Mouse (Mus musculus): ENCODE results near the gene Olfr1441. TPM values are rescaled to one million over a fixed set of nuclear protein-coding genes. Genes with fewer than 3 reads are reported as not detected.

Gene Olfr1441
- polyA plus RNA-seq, 1 experiment from 2014 or later: not detected

DNA sequence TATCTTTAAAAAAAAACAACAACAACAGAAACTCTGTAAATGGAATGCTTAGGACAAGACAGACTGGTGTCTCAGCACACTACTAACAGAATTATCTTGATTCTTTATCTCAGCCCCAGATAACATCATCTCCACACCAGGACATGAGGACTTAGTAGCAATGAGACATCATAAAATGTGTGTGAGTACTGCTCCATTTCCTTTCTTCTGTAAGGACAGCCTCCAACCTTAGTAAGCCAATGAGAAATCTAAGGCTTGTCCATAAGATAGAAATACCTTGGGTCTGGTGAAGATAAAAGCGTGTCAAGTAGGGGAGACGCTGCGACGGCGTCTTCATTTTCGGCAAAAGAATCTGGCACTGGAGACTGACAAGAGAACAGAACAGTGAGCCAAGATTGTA is 10.4 kb downstream of the Olfr1441 start, which contains the start of gene Pfpl:
Gene Pfpl (plus strand): TSS at position 301 of the 400 bp plus-strand sequence.
- no peak within 1 kb of the TSS for H3K4me3 ChIP-seq (ENCODE audit: low read depth, low read length)
- DNase-seq (ENCODE audit: low spot score, missing footprints) (no peak), ATAC-seq (ENCODE audit: low FRiP score) (no peak)
- no peaks in the 10 kb centered on the region for H3K4me1 ChIP-seq (ENCODE audit: control insufficient read depth, insufficient read depth, low read length)
- 97% methylated on average over 6 of the region's 6 CpGs for WGBS
- H3K4me2 ChIP-seq: no peak within 1 kb of the TSS
- no peaks in the 10 kb centered on the region for H3K27me3 ChIP-seq (ENCODE audit: control insufficient read depth, insufficient read depth, low read length)
- H3K27ac ChIP-seq (ENCODE audit: low read depth, low read length): no peak within 1 kb of the TSS
- no peak within 1 kb of the TSS for H3K9ac ChIP-seq (ENCODE audit: low read length)
- no peaks in the 10 kb centered on the region for H3K36me3 ChIP-seq (ENCODE audit: control insufficient read depth, insufficient read depth, low read length)
- no peaks in the 10 kb centered on the region for H3K9me3 ChIP-seq (ENCODE audit: control insufficient read depth, low read length)

- no peak overlapping the region for H3K27ac ChIP-seq (ENCODE audit: low read depth, low read length)
- no peak overlapping the region for H3K4me2 ChIP-seq
- no peaks in the 10 kb centered on the region for H3K27me3 ChIP-seq (ENCODE audit: control insufficient read depth, insufficient read depth, low read length)
- H3K9ac ChIP-seq (ENCODE audit: low read length): no peak overlapping the region
- H3K4me3 ChIP-seq (ENCODE audit: low read depth, low read length): no peak overlapping the region
- ATAC-seq (ENCODE audit: low FRiP score) (peak; percentile 82), DNase-seq (ENCODE audit: low spot score, missing footprints) (peak; percentile 85)
- no peaks in the 10 kb centered on the region for H3K4me1 ChIP-seq (ENCODE audit: control insufficient read depth, insufficient read depth, low read length)
- no peaks in the 10 kb centered on the region for H3K36me3 ChIP-seq (ENCODE audit: control insufficient read depth, insufficient read depth, low read length)
- 0% methylated on average over 2 of the region's 2 CpGs for whole genome bisulfite sequencing
- no peaks in the 10 kb centered on the region for H3K9me3 ChIP-seq (ENCODE audit: control insufficient read depth, low read length)
Observed at GRCm38 (mm10) chr19:12433033-12433432, 15.8 kb downstream of the Olfr1441 start.

GRCm38 (mm10) chr19:12435011-12435416 is 17.8 kb downstream of the Olfr1441 start:
- Histone ChIP-seq H3K9me3 (ENCODE audit: control insufficient read depth, low read length) (no peaks in the 10 kb centered on the region), H3K9ac (ENCODE audit: low read length) (no peak overlapping the region), H3K4me2 (no peak overlapping the region), H3K27ac (ENCODE audit: low read depth, low read length) (no peak overlapping the region), H3K4me3 (ENCODE audit: low read depth, low read length) (no peak overlapping the region), H3K27me3 (ENCODE audit: control insufficient read depth, insufficient read depth, low read length) (no peaks in the 10 kb centered on the region), H3K36me3 (ENCODE audit: control insufficient read depth, insufficient read depth, low read length) (no peaks in the 10 kb centered on the region), H3K4me1 (ENCODE audit: control insufficient read depth, insufficient read depth, low read length) (no peaks in the 10 kb centered on the region)
- DNase-seq (ENCODE audit: low spot score, missing footprints) (no peak), ATAC-seq (ENCODE audit: low FRiP score) (no peak)
- 78% methylated on average over 4 of the region's 4 CpGs for WGBS

GRCm38 (mm10) chr19:12435750-12436524 is 18.7 kb downstream of the Olfr1441 start:
- Histone ChIP-seq H3K4me2 (no peak overlapping the region), H3K9ac (ENCODE audit: low read length) (no peak overlapping the region), H3K36me3 (ENCODE audit: control insufficient read depth, insufficient read depth, low read length) (no peaks in the 10 kb centered on the region), H3K9me3 (ENCODE audit: control insufficient read depth, low read length) (no peaks in the 10 kb centered on the region), H3K27ac (ENCODE audit: low read depth, low read length) (no peak overlapping the region), H3K27me3 (ENCODE audit: control insufficient read depth, insufficient read depth, low read length) (no peaks in the 10 kb centered on the region), H3K4me3 (ENCODE audit: low read depth, low read length) (no peak overlapping the region), H3K4me1 (ENCODE audit: control insufficient read depth, insufficient read depth, low read length) (no peaks in the 10 kb centered on the region)
- 85% methylated on average over 4 of the region's 4 CpGs for WGBS
- no peak for DNase-seq (ENCODE audit: low spot score, missing footprints)
- no peak for ATAC-seq (ENCODE audit: low FRiP score)

- 59% methylated on average over 1 of the region's 1 CpGs for WGBS
- Histone ChIP-seq H3K27ac (ENCODE audit: low read depth, low read length) (no peak overlapping the region), H3K4me1 (ENCODE audit: control insufficient read depth, insufficient read depth, low read length) (no peaks in the 10 kb centered on the region), H3K27me3 (ENCODE audit: control insufficient read depth, insufficient read depth, low read length) (no peaks in the 10 kb centered on the region), H3K36me3 (ENCODE audit: control insufficient read depth, insufficient read depth, low read length) (no peaks in the 10 kb centered on the region), H3K4me2 (no peak overlapping the region), H3K9me3 (ENCODE audit: control insufficient read depth, low read length) (no peaks in the 10 kb centered on the region), H3K4me3 (ENCODE audit: low read depth, low read length) (no peak overlapping the region), H3K9ac (ENCODE audit: low read length) (no peak overlapping the region)
- DNase-seq (ENCODE audit: low spot score, missing footprints) (no peak), ATAC-seq (ENCODE audit: low FRiP score) (no peak)
Observed at GRCm38 (mm10) chr19:12439581-12439980, 22.3 kb downstream of the Olfr1441 start.

DNA sequence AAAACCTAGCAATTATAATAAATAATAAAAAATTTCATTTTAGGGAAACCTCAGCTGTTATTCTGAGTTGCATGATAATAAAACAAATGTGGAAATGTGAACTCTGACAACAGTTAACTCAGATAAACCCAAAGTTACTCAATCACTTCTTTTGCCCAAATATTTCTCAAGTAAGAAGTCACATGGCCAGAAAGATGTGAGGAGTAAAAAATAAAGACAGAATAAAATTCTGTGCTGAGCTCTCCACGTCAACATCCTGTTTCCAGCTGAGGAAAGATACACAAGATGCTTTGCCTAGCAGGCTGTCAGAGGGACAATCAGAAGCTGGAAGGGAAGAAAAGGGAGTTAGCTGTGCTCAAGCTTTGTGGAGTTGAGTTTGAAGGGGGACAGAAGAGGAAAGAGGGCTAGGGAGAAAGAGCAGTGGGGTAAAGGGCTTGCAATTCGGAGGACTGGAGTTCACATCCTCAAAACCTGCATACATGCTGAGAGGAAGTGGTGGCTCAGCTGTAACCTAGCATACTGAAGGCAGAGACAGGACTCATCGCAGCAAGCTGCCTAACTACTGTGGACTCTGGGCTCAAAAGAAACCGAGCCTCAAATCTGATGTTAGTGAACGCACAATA is 23.0 kb downstream of the Olfr1441 start:
- DNase-seq (ENCODE audit: low spot score, missing footprints) (peak; percentile 68), ATAC-seq (ENCODE audit: low FRiP score) (no peak)
- no peak overlapping the region for H3K4me3 ChIP-seq (ENCODE audit: low read depth, low read length)
- H3K36me3 ChIP-seq (ENCODE audit: control insufficient read depth, insufficient read depth, low read length): no peaks in the 10 kb centered on the region
- no peak overlapping the region for H3K27ac ChIP-seq (ENCODE audit: low read depth, low read length)
- H3K4me2 ChIP-seq: no peak overlapping the region
- WGBS: 64% methylated on average over 5 of the region's 5 CpGs
- H3K9me3 ChIP-seq (ENCODE audit: control insufficient read depth, low read length): no peaks in the 10 kb centered on the region
- no peak overlapping the region for H3K9ac ChIP-seq (ENCODE audit: low read length)
- no peaks in the 10 kb centered on the region for H3K4me1 ChIP-seq (ENCODE audit: control insufficient read depth, insufficient read depth, low read length)
- no peaks in the 10 kb centered on the region for H3K27me3 ChIP-seq (ENCODE audit: control insufficient read depth, insufficient read depth, low read length)

GRCm38 (mm10) chr19:12442560-12442959 is 25.3 kb downstream of the Olfr1441 start:
- ATAC-seq (ENCODE audit: low FRiP score): no peak
- Histone ChIP-seq H3K4me1 (ENCODE audit: control insufficient read depth, insufficient read depth, low read length) (no peaks in the 10 kb centered on the region), H3K9me3 (ENCODE audit: control insufficient read depth, low read length) (no peaks in the 10 kb centered on the region), H3K36me3 (ENCODE audit: control insufficient read depth, insufficient read depth, low read length) (no peaks in the 10 kb centered on the region), H3K27ac (ENCODE audit: low read depth, low read length) (no peak overlapping the region), H3K9ac (ENCODE audit: low read length) (no peak overlapping the region), H3K27me3 (ENCODE audit: control insufficient read depth, insufficient read depth, low read length) (no peaks in the 10 kb centered on the region), H3K4me2 (no peak overlapping the region), H3K4me3 (ENCODE audit: low read depth, low read length) (no peak overlapping the region)
- DNase-seq (ENCODE audit: low spot score, missing footprints): no peak
- 85% methylated on average over 4 of the region's 4 CpGs for WGBS

GRCm38 (mm10) chr19:12445014-12445413 is 27.8 kb downstream of the Olfr1441 start:
- no peak overlapping the region for H3K4me3 ChIP-seq (ENCODE audit: low read depth, low read length)

DNA sequence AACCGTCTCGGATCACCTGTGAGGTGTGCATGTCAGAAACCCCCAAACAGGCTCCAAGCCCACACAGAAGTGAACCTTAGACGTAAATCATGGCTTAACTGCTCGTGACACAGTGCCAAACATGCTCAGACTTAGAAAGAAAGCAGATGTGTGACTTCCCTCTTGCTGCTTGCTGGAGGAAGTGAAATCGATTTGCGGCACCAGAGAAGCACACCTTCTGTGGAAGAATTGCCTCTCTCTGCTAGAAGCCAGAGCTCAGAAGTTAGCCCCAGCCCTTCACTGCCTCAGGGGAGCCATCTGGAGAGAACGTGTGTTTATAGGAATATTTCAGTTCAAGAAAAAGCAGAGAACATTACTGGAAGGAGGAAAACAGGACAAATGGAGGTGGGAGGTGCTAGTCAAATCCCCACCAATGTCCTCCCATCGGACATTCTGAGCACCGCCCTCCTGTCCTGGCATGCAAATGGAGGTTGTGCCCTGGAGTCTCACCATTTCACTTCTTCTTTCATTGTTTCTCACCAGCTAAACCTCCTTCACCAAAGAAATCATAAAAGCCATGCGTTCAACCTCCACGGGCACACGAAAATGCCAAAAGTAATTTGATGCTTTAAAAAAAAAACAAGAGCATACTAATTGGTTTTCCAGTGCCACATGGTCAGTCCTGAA is 40.3 kb downstream of the Olfr1441 start:
- H3K4me2 ChIP-seq: no peak overlapping the region
- H3K4me3 ChIP-seq (ENCODE audit: low read depth, low read length): no peak overlapping the region
- ATAC-seq (ENCODE audit: low FRiP score): no peak
- no peaks in the 10 kb centered on the region for H3K9me3 ChIP-seq (ENCODE audit: control insufficient read depth, low read length)
- DNase-seq (ENCODE audit: low spot score, missing footprints): no peak
- H3K27ac ChIP-seq (ENCODE audit: low read depth, low read length): no peak overlapping the region
- no peaks in the 10 kb centered on the region for H3K36me3 ChIP-seq (ENCODE audit: control insufficient read depth, insufficient read depth, low read length)
- H3K4me1 ChIP-seq (ENCODE audit: control insufficient read depth, insufficient read depth, low read length): no peaks in the 10 kb centered on the region
- H3K27me3 ChIP-seq (ENCODE audit: control insufficient read depth, insufficient read depth, low read length): no peaks in the 10 kb centered on the region
- no peak overlapping the region for H3K9ac ChIP-seq (ENCODE audit: low read length)
- 87% methylated on average over 12 of the region's 12 CpGs for WGBS

More at GRCm38 (mm10) chr19:12445014-12445413, 27.8 kb downstream of the Olfr1441 start:
- 81% methylated on average over 3 of the region's 3 CpGs for WGBS
- H3K9ac ChIP-seq (ENCODE audit: low read length): no peak overlapping the region
- H3K27me3 ChIP-seq (ENCODE audit: control insufficient read depth, insufficient read depth, low read length): no peaks in the 10 kb centered on the region
- ATAC-seq (ENCODE audit: low FRiP score) (no peak), DNase-seq (ENCODE audit: low spot score, missing footprints) (no peak)
- H3K4me2 ChIP-seq: no peak overlapping the region
- no peaks in the 10 kb centered on the region for H3K9me3 ChIP-seq (ENCODE audit: control insufficient read depth, low read length)
- H3K4me1 ChIP-seq (ENCODE audit: control insufficient read depth, insufficient read depth, low read length): no peaks in the 10 kb centered on the region
- H3K36me3 ChIP-seq (ENCODE audit: control insufficient read depth, insufficient read depth, low read length): no peaks in the 10 kb centered on the region
- no peak overlapping the region for H3K27ac ChIP-seq (ENCODE audit: low read depth, low read length)
